Mouse (Mus musculus) naive thymus-derived CD4-positive, alpha-beta T cell, adult 2 months (primary cell): ENCODE data around the gene Riok1.

Experiments used
- DNase-seq: peaks from one replicate; pipeline ENCODE4 v3.0.0-alpha.2; 2011; ENCODE audit warnings: low read depth

Riok1 gene

DNA sequence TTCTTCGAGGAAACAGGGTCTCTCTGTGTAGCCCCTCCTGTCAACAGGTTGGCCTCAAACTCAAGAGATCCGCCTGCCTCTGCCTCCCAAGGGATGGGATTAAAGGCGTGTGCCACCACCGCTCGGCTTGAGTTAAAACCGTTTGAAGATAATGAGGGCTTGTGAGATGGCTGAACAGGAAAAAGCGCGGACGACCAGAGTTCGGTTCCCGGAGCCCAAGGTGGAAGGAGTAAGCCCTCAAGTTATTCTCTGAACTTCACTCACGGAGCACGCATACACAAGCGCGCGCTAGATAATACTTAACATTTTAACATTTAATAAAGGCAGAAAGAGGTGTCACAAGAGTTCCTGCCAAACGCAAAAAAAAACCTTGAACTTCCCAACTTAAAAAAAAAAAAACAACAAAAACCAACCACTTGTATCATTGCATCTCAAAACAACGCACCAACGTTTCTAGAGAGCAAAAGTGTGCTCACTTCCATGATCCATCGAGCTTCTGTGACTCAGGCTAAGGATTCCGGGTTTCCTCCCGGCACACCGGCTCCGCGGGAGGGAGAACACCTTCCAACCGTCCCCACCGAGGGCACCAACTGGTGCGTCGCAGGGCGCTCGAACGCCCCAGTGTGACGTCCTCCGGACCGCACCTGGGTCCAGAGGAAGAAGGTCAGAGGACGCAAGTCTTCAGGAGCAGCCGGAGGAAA is at the start of gene Riok1:
Gene Riok1, plus strand, starts transcription at position 653 of the 701 bp plus-strand sequence.
- no peak for DNase-seq

DNA sequence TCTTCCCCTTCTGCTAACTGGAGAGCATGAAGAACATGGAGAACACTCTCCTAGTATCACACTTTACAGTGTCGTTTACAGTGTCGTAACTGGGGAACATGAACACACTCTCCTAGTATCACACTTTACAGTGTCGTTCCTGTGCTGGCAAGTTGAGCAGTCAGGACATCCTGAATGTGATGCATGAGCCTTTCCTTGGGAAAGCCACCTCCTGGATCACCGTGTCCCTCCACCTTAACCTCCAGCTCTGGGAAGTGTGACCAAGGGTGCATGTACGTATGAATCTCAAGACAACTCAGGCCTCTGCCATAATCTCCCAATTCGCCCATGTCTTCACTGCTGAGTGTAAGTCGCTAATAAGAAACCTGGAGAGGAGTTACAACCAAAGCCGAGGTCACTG is 47.1 kb upstream of the Riok1 start:
- DNase-seq, result no peak

DNA sequence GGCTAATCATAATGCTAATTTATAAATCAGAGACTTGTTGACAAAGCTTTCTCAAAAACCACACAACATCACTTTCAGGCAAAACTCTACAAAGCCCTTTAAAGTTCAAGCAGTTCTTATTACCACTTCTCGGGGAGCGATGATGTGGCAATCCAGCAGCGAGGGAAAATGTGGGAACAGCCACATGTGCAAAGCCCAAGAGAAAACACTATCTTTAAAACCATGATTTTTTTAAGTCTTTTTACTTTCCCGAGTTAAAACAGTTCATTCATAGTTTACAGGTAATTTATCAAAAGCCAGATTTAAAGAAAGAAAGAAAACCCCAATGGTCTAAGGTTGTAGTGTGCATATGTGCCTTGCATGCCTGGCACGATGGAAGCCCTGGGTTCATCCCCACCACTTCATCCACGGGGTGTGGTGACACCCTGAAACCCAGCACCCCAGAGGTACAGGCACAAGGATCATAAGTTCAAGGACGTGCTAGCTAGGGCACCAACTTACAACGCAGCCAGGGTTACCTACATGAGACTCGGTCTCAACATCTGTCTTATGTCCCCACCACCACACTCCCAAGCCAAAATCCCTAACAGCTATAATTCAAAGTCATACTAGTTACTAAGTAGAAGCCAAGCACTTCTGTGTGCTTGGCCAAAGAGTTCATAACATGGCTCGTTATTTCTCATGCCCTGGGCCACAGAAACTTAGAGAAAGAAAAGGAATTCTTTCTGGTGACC is 44.0 kb upstream of the Riok1 start:
- DNase-seq, result peak; percentile 24

DNA sequence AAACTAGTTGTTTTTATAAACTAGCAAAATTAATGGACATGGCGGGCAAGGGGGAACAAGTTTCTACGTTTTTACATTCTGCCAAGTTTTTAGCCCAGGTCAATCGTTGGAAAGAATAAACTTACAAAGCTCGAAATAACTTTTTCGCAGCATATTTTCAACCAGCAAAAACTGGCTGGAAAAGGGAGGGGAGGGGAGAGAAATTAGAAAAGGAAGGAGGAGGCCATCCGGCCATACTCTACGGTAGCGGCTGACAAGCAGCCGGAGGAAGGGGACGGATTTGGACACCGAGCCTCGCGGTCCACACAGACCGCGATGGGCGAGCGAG is 43.5 kb upstream of the Riok1 start:
- DNase-seq, result no peak

DNA sequence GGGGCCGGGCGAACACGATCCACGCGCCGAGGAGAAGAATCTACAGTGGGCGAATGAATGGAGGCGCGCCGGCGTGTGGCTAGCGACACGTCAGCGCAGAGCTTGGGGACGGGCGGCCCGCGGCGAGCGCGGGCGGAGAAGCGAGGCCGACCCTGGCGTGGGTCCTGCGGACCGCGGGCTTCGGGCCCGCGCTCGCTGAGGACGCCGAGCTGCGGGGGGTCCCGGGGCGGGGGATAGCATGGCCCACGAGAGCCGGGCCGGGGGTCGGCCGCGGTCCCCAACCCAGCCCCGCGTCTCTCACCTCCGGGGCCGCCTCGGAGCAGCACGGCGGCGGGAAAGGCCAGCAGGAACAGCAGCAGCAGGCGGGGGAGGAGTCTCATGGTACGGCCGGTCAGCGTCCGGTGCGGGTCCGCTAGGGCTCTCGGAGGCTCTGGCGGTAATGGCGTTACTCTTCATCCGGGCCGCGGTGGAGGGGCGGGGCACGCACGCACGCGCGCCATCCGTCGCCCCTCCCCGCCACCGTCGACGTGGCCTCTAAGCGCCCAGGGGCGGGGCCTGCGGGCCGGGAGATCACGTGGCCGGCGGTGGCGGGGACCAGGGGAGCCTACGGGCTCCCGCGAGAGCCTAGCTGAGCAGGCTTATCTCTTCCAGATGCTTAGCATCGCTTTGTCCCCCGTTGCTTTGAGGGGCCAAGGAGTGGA is 42.9 kb upstream of the Riok1 start, which contains the start of gene Ssr1:
Gene Ssr1, minus strand, starts transcription at position 514 of the 701 bp plus-strand sequence.
- DNase-seq, result peak; percentile 94

DNA sequence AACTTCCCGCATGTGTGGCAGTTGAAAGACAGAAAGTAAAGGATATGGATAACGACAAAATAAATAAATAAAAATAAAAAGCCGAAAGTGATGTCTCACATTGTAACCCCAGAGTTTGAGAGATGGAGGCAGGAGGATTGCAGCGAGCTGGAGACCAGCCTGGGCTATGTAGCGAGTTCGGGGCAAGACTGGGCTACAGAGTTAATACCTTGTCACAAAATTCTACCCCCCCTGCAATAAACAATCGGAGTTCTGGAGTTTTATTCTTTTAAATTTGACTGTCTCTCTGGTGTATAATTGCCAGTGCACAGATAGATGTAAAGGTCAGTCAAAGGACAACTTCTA is 42.4 kb upstream of the Riok1 start:
- no peak for DNase-seq

DNA sequence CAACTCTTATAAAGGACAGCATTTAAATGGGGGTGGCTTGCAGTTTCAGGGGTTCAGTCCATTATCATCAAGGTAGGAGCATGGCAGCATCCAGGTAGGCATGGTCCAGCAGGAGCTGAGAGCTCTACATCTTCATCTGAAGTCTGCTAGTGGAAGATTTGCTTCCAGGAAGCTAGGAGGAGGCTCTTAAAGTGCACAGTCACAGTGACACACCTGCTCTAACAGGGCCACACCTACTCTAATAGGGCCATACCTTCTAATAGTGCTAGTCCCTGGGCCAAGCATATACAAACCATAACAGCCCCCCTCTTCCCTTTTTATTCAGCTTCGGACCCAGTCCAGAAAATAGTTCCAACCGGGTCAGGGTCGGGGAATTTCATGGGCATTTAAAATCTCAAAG is 37.1 kb upstream of the Riok1 start:
- DNase-seq, result no peak

DNA sequence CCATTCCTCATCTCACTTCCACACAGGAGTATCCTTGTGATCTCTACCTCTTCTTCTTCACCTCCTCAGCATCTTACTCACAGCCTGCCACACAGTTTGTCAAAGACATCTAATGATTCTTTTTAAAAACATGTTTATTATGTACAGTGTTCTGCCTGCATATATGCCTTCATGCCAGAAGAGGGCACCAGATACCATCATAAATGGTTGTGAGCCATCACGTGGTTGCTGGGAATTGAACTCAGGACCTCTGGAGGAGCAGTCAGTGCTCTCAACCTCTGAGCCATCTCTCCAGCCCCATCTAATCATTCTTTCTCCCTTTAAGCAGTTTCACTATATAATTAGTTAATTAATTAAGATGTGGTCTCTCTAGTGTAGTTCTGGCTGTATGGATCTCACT is 34.3 kb upstream of the Riok1 start:
- no peak for DNase-seq

DNA sequence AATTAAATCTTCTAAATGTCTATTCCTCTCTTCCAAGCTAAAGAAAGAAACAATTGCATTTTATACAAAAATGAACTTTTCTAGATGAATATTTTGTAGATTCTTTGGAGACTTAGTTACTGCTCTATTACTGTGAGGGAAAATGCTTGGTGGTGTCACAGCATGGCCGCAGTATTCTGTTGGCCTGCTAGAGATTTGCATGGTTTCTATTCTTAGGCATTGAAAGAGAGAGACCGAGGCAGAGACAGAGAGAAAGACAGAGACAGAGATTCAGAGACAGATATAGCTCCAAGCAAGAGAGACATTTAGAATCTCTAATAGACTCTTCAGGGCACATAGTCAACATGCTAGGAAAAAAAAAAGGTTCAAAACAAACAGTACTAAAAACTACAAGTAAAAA is 28.8 kb upstream of the Riok1 start:
- no peak for DNase-seq

DNA sequence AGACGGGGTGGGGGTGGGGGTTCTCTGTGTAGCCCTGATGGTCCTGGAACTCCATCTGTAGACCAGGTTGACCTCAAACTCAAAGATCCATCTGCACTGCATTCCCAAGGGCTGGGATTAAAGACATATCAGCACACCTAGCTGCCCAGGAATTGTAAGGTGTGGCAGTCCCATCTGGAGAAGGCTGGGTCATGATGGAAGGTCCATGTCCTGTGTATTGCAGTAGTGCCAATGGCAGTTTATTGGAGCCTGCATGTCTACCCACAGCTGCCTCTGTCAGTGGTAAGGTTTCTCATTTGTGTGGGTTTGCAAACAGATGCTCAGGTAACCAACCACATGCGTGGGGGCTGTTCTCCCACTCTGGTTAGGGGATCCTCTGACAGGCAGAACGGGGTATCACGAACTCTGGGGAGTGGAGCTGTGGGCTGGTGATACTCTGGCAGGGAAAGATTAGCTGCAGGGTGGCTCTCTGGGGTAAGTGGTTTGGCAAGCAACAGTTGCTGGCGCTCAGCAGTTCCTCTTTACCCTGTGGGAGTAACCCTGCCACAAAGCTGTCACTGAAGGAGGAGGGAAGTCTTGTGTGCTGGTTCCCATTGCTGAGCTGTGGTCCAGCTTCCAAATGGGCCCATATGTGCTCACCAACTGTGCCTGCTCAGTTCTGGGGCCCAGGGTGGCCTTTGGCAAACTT is 26.9 kb upstream of the Riok1 start:
- DNase-seq, result peak; percentile 8

DNA sequence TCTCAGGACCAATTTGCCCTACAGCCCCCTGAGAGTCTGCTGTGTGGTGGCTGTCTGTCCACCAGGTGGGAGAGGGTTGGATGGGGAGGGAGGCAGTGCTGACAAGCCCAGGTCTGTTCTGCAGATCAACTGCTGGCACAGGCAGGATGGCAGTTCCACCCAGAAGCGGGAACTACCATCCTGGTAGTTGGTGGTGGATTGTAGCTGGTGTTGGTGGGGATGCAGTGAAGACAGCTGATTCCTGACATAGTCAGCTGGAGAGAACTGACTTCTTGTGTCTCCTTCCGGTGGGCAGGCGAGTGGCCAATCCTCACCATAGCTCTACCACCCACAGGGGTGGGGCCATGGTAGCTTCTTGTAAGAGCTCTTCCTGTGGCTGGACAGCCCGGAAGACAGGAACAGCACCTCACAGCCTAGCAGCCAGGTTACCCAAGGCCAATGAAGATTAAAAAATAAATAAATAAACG is 26.3 kb upstream of the Riok1 start:
- peak; percentile 50 for DNase-seq

DNA sequence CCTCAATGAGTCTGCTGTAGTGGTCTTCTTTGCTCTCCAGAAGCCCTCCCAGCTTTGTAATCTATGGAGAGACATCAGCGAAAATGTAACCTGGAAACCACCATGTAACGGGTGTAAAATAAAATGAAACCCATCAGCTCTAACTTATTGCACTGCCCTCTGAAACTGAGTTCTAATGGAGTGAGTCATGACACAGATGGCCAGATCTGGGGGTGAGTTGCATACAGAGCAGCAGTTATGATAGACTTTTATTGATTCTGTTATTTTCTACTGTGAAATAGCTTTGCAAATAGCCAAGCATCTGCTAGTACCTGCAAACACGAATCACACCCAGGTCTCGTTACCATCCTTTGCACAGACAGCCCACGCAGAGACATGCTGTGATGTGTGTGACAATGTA is 24.4 kb upstream of the Riok1 start:
- DNase-seq, result no peak

DNA sequence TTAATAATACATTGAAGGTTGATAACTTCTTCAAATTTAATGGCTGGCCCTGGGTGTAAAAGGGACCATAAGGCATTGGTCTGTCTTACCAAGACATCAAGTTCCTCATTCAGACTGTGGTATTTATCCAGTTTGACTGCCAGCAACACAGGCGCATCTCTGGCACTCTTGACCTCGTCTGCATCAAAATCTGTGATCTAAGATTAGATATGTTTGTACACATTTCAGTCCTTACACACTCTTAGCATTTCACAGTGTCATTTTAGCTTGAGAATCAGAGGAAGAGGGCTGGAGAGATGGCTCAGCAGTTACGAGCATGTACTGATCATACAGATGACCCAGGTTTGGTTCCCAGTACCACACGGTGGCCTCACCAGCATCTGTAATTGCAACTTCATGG is 21.2 kb upstream of the Riok1 start:
- no peak for DNase-seq

DNA sequence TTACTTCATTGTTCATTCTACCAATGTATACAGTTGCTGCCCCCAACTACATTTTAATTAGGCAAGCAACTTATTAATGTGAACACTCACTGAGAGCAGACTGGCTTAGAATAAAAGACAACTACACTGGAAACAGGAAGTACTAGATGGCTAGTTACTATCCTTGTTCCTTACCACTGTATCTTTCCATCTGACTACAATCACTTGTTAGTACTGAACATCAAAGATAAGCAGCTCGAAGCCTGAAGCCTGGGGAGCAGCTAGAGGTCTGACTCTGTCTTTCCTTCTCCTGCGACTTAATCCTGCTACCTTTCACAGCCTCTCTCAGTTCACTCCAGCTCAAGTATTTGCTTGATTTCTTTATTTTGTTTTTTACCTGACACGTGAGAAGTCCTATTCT is 18.0 kb upstream of the Riok1 start:
- no peak for DNase-seq

DNA sequence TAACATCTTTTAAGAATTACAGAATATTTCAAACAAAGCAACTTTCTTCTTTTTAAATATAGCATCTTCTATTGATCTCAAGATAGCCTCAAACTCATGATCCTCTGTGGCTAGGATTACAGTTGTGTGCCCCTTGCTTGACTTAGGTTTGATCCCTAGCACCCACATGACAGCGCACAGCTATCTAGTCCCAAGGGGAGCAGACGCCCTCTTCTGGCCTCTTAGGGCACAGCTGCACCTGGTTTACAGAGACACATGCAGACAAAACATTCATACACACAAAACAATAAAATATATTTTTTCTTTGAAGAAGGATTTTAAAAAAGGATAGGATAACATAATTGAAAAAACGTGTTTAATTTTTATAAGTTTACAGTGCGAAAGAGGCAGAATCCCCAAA is 10.9 kb upstream of the Riok1 start:
- peak; percentile 18 for DNase-seq

DNA sequence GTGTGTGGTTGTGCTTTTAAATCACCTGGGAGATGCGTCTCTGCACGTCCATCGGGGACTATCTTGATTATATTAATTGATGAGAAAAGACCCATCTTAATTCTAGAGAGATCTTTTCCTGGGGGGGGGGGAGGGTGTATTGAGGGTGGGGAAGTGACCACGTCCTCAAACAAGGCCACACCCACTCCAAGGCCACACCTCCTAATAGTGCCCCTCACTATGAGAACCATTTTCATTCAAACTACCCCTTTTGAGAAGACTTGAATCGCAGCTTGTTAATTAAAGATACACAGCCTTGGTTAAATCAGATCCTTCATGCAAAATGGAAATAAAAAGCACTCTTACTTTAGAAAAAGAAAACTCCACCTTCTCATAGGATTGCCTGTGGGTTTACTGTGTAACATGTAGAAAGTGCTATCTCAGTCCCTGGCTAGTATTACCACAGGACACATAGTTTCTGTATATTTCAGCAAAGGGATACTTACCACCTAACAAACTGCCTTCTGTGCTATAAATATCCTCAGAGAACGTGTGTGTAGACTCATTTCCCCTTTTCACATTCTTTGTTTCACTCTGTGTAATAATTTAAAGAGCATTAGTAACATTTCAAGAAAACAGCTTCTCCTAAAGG is 9.1 kb upstream of the Riok1 start:
- no peak for DNase-seq

DNA sequence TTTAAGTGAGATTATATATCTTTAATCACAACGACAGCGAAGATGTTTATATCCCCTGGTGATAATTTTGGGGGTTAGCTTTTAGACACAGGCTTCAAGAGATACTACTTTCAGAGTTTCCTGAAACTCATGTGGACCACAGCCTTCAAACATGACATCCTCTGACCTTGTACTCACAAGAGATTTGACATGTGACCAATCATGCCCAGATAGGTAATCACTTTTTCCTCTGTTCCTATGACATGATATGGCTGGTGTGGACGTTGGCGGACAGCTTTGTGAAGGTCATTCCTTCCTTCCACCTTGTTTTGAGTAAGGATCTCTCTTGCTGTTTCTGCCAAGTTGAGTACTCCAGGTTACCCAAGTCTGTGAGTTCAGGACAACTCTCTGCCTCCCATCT is 8.4 kb upstream of the Riok1 start:
- DNase-seq, result no peak

DNA sequence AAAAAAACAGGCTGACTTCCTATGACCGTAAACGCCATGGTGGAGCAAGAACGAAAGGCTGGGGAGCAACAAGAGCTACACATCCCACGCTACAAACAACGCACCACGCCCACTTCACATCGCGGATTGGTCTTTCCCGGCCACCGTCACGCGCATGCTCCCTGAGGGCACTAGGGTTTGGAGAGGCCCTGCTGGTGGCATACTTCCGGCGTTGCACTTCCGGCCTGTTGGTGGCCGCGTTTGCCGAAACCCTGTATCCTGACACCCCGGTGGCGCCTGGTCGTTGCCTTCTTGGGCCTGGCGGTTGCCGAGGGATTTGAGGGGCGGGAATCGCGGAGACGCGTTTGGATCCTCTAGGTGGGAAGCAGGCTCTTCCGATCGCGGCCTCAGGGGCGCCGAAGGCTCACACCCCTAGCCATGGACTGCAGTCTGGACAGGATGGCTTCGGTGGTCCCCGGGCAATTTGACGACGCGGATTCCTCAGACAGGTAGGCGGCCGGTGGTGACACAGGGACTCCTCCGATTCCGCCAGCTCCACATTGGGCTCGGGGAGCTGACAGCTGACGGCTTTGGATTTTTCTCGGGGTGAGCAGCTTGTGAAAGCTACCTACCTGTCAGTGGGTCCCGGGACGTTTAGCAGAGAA is 371 bp downstream of the Riok1 start, which contains the start of gene Cage1:
Gene Cage1, minus strand, starts transcription at position 26 of the 644 bp plus-strand sequence.
- peak; percentile 98 for DNase-seq

DNA sequence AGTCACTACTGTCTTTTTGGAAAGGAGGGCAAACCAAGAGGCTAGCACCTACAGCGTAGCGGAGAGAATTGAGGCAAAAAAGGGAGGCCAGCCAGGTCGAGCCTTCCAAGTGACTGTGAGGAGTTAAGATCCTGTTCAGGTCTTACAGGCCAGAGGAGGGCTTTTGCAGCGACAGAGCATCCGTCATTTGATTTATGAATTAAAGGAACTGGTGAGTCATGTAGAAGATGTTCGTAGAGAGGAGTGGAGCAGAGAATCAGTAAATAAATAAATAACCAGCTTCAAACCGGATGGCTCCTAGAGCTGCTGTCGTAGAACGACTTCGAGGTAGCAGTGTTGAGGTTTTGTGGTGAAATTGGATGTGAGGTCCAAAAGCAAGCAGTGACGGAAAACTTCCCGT is 1.0 kb downstream of the Riok1 start:
- peak; percentile 82 for DNase-seq

DNA sequence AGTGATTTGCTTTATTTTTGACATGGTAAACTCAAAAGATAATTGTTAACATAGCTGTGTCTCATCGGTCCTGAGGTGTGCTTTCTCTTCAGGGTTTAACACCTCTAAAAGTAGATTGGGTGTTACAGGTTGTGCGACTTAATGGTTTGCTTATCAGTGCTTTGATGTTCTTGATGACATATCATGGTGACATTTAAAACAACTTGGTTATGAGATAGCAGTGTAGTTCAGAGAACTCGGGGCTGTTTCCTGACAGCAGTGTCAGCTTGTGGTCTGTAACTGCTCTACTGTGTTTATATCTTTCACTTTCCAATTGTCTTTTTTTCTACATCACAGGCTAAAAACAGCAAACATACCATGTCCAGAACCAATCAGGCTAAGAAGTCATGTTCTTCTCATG is 13.1 kb downstream of the Riok1 start:
- no peak for DNase-seq

DNA sequence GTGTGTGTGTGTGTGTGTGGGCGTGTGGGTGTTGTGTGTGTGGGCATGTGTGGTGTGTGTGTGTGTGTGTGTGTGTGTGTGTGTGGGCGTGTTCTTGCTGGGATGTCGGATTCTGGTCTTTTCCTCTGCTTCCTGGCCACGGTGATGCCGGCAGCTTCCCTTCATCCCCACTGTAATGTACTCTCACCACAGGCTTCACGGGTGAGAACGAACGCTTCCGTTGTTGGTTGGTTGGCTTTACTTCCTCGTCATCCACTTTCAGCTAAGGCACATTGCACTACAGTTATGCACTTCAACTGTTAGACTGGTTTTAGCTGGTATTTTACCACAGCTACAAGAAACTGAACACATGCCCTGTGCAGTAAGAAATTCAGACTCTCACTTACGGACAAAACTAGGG is 25.9 kb downstream of the Riok1 start:
- no peak for DNase-seq
